Mouse (Mus musculus): ENCODE data around the gene Tnfrsf9. TPM values are rescaled to one million over a fixed set of nuclear protein-coding genes. Genes with fewer than 3 reads are reported as not detected.
"Not testable (repeated sequence)": the region's sequence is repeated elsewhere in the genome, so short reads cannot be mapped to it uniquely, and the experiment has no call there.

Gene Tnfrsf9
- polyA plus RNA-seq, 1 experiment from 2014 or later = 1.5 TPM

DNA sequence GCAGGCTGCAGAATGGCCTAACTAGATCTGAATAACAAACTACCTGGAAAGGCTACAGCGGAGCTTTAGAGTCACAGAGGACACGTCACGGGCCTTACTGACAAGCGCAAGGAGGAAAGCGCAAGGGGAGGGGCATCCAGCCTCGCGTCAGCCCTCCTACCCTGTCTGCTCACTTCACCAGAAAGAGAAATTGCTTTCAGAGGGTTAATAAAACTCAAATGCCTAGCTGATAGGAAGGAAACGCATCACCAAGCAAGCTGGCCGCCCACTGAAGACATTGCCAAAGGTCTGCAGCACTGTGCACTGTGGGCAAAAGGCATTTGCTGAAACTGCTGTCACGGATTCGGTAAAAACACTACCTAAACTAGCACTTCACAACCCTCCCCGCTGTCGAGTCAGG is 13.9 kb upstream of the Tnfrsf9 start:
- Histone ChIP-seq H3K27ac (no peak overlapping the region), H3K36me3 (peaks cover 60% of the 10 kb centered on the region), H3K4me2 (replicated peaks) (no peak overlapping the region), H3K9ac (no peak overlapping the region), H3K9me3 (no peaks in the 10 kb centered on the region), H3K4me1 (replicated peaks) (peaks cover 5% of the 10 kb centered on the region), H3K27me3 (replicated peaks) (no peaks in the 10 kb centered on the region), H3K4me3 (replicated peaks) (no peak overlapping the region)
- WGBS = 93% methylated on average over 13 of the region's 13 CpGs
- ATAC-seq = no peak

DNA sequence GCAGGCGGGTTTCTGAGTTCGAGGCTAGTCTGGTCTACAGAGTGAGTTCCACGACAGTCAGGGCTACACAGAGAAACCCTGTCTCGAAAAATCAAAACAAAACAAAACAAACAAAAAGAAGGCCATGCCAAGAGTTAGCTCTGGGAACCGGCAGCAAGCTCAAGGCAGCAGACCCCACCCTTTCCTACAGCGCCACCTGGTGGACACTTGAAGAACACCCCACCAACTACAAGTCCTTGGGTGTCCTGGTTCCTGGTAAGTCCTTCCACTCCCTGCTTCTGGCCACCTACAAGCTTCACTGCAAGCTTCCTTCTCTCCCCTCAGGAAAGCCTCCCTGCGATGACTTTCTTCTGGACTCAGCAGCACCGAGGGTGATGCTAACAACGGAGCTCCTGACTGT is 12.7 kb upstream of the Tnfrsf9 start:
- Histone ChIP-seq H3K27me3 (replicated peaks) (no peaks in the 10 kb centered on the region), H3K9me3 (no peaks in the 10 kb centered on the region), H3K4me1 (replicated peaks) (no peaks in the 10 kb centered on the region), H3K36me3 (peaks cover 62% of the 10 kb centered on the region), H3K4me3 (replicated peaks) (no peak overlapping the region), H3K4me2 (replicated peaks) (no peak overlapping the region), H3K27ac (no peak overlapping the region), H3K9ac (no peak overlapping the region)
- peak; percentile 19; the same call in 1 of the 2 replicates for ATAC-seq
- WGBS = 52% methylated on average over 9 of the region's 9 CpGs

DNA sequence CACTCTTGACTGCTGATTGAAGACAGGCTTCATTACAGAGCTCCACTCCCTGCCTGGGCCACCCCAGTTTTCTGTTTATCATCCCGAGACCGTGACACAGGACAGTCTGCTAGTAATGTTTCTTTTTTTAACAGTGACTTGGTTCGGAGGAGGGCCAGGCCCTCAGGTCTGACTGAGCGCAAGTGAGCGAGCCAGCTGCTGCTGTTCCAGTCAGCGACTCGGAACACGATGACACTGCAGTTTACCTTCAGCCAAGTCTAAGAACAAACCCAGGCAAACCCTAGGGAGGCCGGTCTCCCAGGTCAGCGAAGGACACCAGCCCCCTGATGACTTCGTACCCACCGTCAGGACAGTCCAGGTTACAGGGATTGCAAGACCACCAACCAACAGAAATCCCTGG is 12.3 kb upstream of the Tnfrsf9 start:
- no peaks in the 10 kb centered on the region for H3K9me3 ChIP-seq
- no peaks in the 10 kb centered on the region for H3K4me1 ChIP-seq (replicated peaks)
- H3K9ac ChIP-seq = no peak overlapping the region
- H3K27ac ChIP-seq = no peak overlapping the region
- no peak overlapping the region for H3K4me3 ChIP-seq (replicated peaks)
- no peak for ATAC-seq
- H3K4me2 ChIP-seq (replicated peaks) = no peak overlapping the region
- no peaks in the 10 kb centered on the region for H3K27me3 ChIP-seq (replicated peaks)
- 83% methylated on average over 12 of the region's 12 CpGs for WGBS
- peaks cover 57% of the 10 kb centered on the region for H3K36me3 ChIP-seq

DNA sequence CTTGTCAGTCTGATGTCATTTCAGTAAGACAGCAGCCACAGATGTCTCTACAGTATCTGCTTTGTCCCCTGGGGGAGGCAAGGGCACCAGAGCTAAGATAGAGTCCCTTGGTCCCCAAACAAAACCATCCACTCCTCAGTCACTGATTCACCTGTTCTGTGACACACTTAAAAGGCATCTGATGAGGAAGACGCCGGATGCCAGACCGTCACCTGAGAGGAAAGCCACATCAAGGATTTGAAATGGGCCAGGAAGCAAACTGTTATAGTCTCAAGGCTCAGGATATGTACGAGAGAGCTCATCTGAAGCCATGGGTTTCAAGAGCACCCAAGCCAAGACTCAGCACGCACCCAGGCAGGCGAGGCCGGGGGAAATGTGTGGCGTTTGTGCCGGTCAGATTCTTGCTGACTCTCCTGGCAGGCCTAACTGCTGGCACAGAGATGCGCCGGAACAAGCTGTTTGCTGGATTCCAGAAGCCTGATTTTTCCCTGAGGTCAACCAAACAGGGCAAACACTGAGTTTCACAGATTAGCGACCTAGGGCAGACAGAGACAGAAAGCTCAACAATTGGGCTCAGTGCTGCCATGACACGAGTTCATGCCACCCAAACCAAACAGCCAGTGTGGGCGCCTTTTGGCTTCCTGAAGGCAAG is 11.1 kb upstream of the Tnfrsf9 start:
- no peak for ATAC-seq
- no peak overlapping the region for H3K4me2 ChIP-seq (replicated peaks)
- 0 out of 2 replicates have a peak, but pooled peaks cover under 1% of the 10 kb centered on the region for H3K4me1 ChIP-seq (replicated peaks)
- H3K36me3 ChIP-seq = peaks cover 47% of the 10 kb centered on the region
- H3K9me3 ChIP-seq = no peaks in the 10 kb centered on the region
- no peaks in the 10 kb centered on the region for H3K27me3 ChIP-seq (replicated peaks)
- no peak overlapping the region for H3K9ac ChIP-seq
- no peak overlapping the region for H3K27ac ChIP-seq
- H3K4me3 ChIP-seq (replicated peaks) = no peak overlapping the region
- WGBS = 92% methylated on average over 14 of the region's 14 CpGs

DNA sequence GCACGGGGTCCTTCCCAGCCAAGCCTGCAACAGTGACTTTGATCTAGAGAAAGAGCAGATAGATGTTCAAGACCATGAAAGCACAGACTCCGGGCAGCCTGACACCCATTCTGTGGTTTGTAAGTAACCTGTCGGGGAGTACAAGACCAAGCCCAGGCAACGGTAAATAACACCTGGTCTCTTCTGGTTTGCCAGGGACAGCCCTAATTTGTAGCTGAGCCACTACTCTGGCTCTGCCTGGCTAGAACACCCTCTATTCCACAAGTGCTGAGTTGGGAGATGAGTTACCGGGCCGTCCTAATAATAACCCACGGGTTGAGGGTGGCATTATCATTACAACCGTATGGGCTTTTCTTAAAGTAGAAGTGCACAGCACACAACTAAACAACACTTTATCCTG is 7.3 kb upstream of the Tnfrsf9 start:
- no peak overlapping the region for H3K4me3 ChIP-seq (replicated peaks)
- ATAC-seq = no peak
- 0 out of 2 replicates have a peak, but pooled peaks cover 4% of the 10 kb centered on the region for H3K4me1 ChIP-seq (replicated peaks)
- H3K36me3 ChIP-seq = peaks cover 24% of the 10 kb centered on the region
- H3K27ac ChIP-seq = no peak overlapping the region
- no peaks in the 10 kb centered on the region for H3K27me3 ChIP-seq (replicated peaks)
- no peak overlapping the region for H3K4me2 ChIP-seq (replicated peaks)
- no peaks in the 10 kb centered on the region for H3K9me3 ChIP-seq
- 96% methylated on average over 8 of the region's 8 CpGs for WGBS
- no peak overlapping the region for H3K9ac ChIP-seq

DNA sequence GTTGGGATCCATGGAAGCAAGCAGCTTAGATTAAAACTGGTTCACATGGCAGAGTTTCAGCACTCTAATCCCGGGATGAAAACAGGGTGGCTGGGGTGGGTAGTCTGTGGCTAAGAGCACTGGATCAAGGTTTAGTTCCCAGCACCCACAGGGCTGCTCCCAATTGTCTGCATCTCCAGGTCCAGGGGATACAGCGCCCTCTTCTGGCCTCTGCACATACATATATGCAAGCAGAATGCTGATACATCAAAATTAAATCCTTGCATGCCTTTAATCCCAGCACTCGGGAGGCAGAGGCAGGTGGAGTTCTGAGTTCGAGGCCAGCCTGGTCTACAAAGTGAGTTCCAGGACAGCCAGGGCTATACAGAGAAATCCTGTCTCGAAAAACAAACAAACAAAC is 5.8 kb upstream of the Tnfrsf9 start:
- H3K27me3 ChIP-seq (replicated peaks); H3K27ac ChIP-seq; H3K9ac ChIP-seq; H3K9me3 ChIP-seq; H3K4me3 ChIP-seq (replicated peaks); H3K4me1 ChIP-seq (replicated peaks); ATAC-seq: not testable (repeated sequence)
- H3K36me3 ChIP-seq = peaks cover 10% of the 10 kb centered on the region
- WGBS = 76% methylated on average over 5 of the region's 5 CpGs
- H3K4me2 ChIP-seq (replicated peaks) = peak overlapping the region; percentile 67

DNA sequence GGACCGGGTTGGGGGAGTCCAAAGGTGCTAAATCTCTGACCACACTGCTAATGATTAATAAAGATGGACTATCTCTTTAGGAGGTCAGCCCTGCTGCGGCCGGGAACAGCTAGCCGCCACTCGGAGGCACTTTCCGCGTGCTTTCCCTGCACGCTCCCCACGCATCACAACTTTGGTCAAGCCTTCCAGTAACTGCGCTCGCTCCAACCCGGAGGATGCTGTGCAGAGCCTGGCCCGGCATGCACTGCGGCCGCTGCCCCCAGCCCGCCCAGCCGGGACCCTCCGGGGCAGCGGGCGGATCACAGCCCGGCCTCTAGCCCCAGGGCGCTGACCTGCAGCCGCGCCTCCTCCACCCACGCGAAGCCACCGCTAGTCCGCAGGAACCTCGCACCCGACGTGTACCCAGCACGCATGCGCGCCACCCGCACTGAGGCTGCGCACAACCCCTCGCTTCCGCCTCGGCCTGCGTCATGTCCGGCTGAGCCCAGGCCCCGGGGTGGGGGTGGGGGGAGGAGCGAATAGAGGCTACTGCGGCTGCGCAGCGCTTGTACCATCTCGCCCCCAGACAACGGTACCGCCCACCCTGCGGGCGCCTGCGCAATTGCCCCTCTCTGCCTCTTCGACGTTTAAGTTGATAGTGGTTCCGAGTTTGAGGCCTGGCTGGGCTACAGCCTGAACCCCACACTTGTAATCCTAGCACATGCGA is 4.8 kb upstream of the Tnfrsf9 start:
- peak overlapping the region; percentile 89 for H3K27ac ChIP-seq
- H3K4me3 ChIP-seq (replicated peaks) = peak overlapping the region; percentile 95
- H3K9me3 ChIP-seq = no peaks in the 10 kb centered on the region
- peaks cover 4% of the 10 kb centered on the region; the same call in 1 of the 2 replicates for H3K4me1 ChIP-seq (replicated peaks)
- H3K36me3 ChIP-seq = 0 out of 2 replicates have a peak, but pooled peaks cover 4% of the 10 kb centered on the region
- WGBS = under 1% methylated on average over 56 of the region's 56 CpGs
- H3K4me2 ChIP-seq (replicated peaks) = peak overlapping the region; percentile 67
- H3K27me3 ChIP-seq (replicated peaks) = no peaks in the 10 kb centered on the region
- peak overlapping the region; percentile 97 for H3K9ac ChIP-seq
- ATAC-seq = peak; percentile 93

DNA sequence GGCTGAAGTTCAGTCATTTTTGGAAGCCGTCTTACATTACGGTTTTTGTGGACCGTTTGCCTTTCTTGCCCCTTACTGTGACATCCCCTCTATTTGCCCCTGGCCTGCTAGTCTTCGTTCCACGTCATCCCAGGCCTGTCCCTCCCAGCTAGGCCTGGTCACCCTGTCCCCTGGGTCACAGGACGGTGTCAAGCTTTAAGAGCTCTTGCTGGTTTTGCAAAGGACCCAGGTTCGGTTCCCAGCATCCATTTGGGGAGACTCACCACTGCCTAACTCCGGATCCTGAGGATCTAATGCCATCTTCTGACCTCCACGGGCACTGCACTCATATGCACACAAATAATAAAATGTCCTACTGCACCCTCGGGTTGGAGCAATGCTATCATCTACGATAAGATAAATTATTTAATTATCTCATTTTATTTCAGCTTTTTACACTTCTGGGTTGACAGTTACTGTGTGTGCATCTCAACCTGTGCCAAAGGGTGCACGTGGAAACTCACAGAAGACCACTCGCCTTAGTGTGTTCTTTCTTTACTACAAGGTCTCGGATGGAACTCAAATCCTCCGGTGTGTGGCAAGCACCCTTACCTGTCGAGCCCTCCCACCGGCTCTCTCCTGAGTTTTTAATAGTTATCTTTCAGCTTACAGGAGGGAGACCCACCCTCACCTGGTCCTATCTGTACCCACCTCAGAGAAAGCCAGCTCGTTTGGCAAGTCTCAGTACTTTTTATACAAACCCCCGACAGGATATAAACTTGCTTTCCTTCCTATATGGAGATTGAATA is 4.0 kb upstream of the Tnfrsf9 start:
- peaks cover 9% of the 10 kb centered on the region for H3K4me1 ChIP-seq (replicated peaks)
- no peaks in the 10 kb centered on the region for H3K27me3 ChIP-seq (replicated peaks)
- H3K4me3 ChIP-seq (replicated peaks) = peak overlapping the region; percentile 95; the same call in 1 of the 2 replicates
- H3K9me3 ChIP-seq = no peaks in the 10 kb centered on the region
- H3K9ac ChIP-seq = no peak overlapping the region
- peak overlapping the region; percentile 67 for H3K4me2 ChIP-seq (replicated peaks)
- H3K36me3 ChIP-seq = 0 out of 2 replicates have a peak, but pooled peaks cover 4% of the 10 kb centered on the region
- peak overlapping the region; percentile 89; the same call in 1 of the 2 replicates for H3K27ac ChIP-seq
- ATAC-seq = peak; percentile 6; the same call in 1 of the 2 replicates
- 83% methylated on average over 19 of the region's 19 CpGs for WGBS

DNA sequence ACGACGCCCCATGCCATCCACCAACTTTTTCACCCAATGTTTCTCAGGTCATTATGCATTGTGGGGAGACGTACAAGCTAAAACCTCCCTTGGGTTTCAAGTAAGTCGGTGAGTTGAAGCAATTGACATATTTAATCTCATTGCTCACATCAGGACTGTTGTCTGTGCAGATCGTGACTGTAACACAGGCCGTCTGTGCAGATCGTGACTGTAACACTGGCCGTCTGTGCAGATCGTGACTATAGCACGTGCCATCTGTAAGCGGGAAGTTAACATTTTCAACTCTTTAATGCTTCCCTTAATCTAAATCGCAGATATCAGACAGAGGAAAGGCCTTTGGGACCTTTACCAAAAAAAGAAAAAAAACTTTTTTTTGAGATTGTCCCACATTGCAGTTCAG is 619 bp upstream of the Tnfrsf9 start:
- Histone ChIP-seq H3K9ac (peak overlapping the region; percentile 68), H3K4me1 (replicated peaks) (peaks cover 7% of the 10 kb centered on the region), H3K4me3 (replicated peaks) (peak overlapping the region; percentile 60), H3K27ac (peak overlapping the region; percentile 86), H3K36me3 (no peaks in the 10 kb centered on the region), H3K4me2 (replicated peaks) (peak overlapping the region; percentile 53), H3K9me3 (no peaks in the 10 kb centered on the region), H3K27me3 (replicated peaks) (no peaks in the 10 kb centered on the region)
- ATAC-seq = no peak
- 18% methylated on average over 12 of the region's 12 CpGs for WGBS

DNA sequence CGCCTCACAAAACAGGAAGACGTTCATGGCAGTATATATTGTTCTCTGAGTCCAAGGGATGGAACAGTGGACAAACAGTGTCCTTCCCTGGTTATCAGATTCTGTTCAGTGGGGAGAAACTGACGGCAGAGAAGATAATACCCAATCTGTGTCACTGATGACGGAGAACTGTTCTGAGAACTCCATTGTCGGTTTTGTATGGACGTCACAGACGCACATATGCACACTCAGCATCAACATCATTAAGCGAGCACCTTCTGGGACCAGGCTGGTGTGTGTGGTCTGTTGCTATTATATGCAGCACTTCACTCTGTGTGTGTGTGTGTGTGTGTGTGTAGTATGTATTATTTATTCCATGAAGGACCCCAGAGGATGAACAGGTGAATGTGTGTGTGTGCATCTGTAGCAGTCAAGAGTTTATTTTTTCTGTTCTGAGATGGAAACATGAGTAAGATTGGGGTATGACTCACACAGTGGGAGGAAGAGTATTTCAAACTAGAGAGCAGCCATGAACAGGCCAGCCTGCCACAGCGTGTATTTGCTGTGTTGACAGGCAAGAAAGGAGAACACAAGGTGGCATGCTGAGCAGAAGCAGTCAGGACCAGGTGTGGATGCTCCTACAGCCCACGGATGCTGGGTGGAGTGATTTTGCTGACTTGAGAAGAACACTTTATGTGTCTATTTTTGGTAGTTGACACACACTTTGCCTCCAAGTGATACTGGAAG is 982 bp downstream of the Tnfrsf9 start:
- 48% methylated on average over 10 of the region's 10 CpGs for WGBS
- Histone ChIP-seq H3K4me2 (replicated peaks) (peak overlapping the region; percentile 53), H3K27ac (no peak overlapping the region), H3K4me1 (replicated peaks) (peaks cover 7% of the 10 kb centered on the region), H3K9ac (peak overlapping the region; percentile 68), H3K4me3 (replicated peaks) (peak overlapping the region; percentile 60), H3K36me3 (no peaks in the 10 kb centered on the region), H3K9me3 (no peaks in the 10 kb centered on the region), H3K27me3 (replicated peaks) (no peaks in the 10 kb centered on the region)
- ATAC-seq = no peak

DNA sequence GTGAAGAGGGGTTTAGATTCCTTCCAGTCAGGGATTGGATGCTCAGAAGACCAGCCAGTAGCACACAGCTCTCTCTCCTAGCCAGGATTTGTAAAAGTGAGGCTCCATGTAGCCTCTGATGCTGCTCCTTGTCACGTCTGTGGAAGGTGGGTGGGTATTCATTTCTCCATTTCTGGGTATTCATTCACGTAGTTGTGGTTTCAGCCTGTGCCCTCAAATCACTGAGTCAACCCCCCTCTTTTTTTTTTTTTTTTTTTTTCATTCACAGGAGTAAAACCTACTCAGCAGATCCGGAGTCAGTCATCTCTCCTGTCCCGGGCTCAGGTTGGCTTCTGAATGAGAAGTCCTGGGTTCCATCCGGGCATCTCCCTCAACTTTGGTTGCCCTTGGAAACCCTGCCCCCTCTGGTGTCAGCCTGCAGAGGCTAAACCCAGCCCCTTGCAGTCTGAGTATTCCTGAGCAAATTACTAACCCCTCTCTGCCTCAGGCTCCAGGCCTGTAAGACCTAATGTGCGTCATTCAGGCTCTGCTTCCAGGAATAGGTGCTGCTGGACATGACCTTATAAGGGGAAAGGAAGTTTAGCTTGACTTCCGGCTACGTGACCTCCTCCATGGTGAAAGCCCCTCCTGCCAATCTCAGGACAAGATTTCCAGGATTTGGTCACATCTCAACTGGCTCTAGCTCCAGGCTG is 3.1 kb downstream of the Tnfrsf9 start:
- Histone ChIP-seq H3K27ac (no peak overlapping the region), H3K4me1 (replicated peaks) (peaks cover 7% of the 10 kb centered on the region), H3K9ac (no peak overlapping the region), H3K36me3 (no peaks in the 10 kb centered on the region), H3K27me3 (replicated peaks) (no peaks in the 10 kb centered on the region), H3K4me2 (replicated peaks) (no peak overlapping the region), H3K9me3 (no peaks in the 10 kb centered on the region), H3K4me3 (replicated peaks) (no peak overlapping the region)
- 72% methylated on average over 8 of the region's 8 CpGs for WGBS
- ATAC-seq = no peak

All from intestine, embryonic 15.5 days (tissue).